Mouse (Mus musculus): ENCODE measurements around the gene Gm11042.

GRCm38 (mm10) chr12:74282846-74283245 lies 33.3 kb downstream of the Gm11042 start:
- TF ChIP-seq CTCF (IDR thresholded peaks at IDR 0.05; ENCODE audit: borderline replicate concordance, insufficient read depth, low read length) (no peak), POLR2A (IDR thresholded peaks at IDR 0.05; ENCODE audit: low read depth, low read length) (no peak)
